Mouse (Mus musculus): Measurements from ENCODE around the gene Kat2b.
"Not testable (repeated sequence)": the region's sequence is repeated elsewhere in the genome, so short reads cannot be mapped to it uniquely, and the experiment has no call there.

Gene Kat2b

DNA sequence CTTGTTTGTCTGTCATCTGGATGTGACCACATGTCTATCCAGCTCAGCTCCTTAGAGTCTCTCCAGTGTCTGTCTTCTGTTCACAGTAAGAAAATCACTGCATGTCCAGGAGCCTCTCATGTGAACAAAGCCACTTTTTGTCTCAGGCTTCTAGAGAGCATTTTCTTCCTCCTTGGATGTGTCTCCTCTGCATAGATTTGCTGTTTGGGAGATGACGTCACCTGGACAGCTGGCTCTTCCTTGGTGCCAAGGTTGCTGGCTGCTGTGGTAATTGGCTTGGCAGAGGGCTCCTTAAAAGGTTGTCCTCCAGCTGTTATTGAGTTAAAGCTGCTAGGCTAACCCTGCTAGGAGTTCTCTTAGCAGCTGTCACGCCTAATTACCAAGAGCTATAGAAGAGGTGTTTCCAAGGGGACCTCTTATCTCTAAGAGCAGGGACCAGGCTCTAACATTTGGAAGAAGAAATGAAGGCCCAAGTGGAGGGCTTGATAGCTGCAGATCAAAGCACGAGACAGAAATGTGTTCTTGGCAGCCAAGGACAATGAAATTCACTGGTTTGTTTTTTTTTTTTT lies 29.7 kb downstream of the Kat2b start:
- no peak for DNase-seq (ENCODE audit: low read depth in 1 of 2, low spot score in 2 of 2)

DNA sequence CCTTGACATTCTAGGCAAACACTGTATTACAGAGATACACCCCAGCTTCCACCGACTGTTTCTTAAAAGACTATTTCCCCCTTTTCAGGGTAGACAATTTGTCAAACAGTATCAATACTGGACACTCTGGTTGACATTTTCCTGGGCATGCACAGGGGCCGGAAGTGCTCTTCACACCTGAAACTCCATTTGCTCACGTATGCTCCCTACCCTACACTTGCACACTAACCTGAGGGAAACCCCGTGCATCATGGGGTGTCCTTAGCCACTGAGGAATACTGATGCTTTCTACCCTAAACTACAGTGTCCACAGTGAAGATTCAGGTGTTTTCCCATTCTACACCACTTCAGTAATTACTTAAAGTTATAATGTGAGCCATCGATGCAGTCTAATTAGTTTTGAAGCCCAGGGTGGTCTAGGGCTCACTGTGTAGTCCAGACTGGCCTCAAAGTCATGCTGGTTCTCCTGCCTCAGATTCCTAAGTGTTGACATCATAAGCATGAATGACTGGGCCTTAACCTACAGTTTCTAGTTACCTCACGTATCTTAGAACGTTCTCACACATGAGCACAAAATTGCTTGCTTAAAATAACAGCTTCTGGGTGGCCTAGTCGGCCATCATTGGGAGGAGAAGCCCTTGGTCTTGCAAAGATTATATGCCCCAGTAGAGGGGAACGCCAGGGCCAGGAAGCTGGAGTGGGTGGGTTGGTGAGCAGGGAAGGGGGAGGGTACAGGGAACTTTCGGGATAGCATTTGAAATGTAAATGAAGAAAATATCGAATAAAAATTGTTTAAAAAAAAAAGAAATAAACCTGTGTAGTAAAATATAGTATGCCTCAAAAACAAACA lies 30.5 kb downstream of the Kat2b start:
- no peak for DNase-seq (ENCODE audit: low read depth in 1 of 2, low spot score in 2 of 2)

DNA sequence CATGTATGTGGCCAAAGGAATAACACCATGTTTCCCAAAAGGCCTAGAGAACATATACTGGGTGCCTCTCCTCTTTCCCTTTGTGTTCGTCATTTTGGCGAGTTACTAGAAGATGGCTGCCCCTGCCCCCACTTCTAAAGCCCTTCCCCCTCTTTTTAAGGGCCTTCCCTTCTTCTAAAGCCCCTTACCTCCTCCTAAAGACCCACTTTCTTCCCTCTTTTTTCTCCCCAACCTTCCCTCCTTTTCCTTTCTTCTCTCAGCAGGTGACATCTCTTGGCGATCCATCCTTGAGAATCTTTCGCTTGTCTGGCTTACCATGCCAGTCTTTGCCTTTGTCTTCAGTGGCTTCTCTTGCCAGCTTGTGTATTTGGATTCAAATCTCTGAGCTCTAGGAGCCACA lies 31.9 kb downstream of the Kat2b start:
- DNase-seq (ENCODE audit: low read depth in 1 of 2, low spot score in 2 of 2) = no peak

DNA sequence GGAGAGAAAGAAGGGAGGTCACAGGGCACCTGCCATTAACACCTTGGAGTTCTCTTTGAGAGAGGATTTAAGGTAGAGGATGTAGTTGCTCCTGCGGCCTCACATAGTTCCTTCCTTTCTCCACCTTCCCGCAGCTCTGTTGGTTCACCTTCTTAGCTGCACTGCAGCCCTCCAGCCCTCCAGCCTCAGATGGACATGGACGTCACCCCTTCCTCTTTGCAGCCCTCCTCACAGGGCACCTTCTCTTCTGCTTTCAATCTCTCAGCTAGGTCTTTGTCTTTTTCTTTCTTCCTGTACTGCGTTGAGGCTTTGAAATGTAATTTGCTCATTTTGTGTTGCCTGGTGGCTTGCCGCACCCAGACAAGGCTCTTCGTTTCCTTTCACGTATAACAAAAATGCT lies 36.6 kb downstream of the Kat2b start:
- not testable (repeated sequence) for DNase-seq (ENCODE audit: low read depth in 1 of 2, low spot score in 2 of 2)

DNA sequence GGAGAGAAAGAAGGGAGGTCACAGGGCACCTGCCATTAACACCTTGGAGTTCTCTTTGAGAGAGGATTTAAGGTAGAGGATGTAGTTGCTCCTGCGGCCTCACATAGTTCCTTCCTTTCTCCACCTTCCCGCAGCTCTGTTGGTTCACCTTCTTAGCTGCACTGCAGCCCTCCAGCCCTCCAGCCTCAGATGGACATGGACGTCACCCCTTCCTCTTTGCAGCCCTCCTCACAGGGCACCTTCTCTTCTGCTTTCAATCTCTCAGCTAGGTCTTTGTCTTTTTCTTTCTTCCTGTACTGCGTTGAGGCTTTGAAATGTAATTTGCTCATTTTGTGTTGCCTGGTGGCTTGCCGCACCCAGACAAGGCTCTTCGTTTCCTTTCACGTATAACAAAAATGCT lies 39.4 kb downstream of the Kat2b start:
- DNase-seq (ENCODE audit: low read depth in 1 of 2, low spot score in 2 of 2) = not testable (repeated sequence)

DNA sequence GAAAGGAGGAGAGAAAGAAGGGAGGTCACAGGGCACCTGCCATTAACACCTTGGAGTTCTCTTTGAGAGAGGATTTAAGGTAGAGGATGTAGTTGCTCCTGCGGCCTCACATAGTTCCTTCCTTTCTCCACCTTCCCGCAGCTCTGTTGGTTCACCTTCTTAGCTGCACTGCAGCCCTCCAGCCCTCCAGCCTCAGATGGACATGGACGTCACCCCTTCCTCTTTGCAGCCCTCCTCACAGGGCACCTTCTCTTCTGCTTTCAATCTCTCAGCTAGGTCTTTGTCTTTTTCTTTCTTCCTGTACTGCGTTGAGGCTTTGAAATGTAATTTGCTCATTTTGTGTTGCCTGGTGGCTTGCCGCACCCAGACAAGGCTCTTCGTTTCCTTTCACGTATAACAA lies 42.3 kb downstream of the Kat2b start:
- DNase-seq (ENCODE audit: low read depth in 1 of 2, low spot score in 2 of 2) = not testable (repeated sequence)

DNA sequence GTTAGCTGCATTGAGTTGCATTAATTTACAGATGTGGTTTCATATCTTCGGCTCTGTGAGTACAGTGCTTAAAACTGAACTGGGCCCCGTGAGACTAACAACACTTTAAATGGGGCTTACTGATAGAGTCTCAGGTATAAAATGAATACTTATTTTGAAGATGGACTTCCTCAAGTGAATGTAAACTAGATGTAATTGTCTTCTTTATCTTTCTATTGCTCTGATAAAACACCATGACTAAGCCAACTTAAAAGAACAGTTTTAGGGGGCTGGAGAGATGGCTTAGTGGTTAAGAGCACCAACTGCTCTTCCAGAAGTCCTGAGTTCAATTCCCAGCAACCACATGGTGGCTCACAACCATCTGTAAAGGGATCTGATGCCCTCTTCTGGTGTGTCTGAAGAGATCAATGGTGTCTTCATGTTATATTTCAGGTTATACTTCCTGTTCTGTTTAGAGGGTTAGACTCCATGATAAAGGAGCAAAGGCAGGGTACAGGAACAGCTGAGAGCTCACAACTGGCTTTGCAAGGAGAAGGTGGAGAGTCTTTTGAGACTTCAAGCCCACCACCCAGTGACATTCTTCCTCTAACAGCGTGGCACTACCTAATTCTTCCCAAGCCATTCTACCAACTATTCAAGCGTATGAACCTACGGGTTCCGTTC lies 50.8 kb downstream of the Kat2b start:
- DNase-seq (ENCODE audit: low read depth in 1 of 2, low spot score in 2 of 2) = no peak

DNA sequence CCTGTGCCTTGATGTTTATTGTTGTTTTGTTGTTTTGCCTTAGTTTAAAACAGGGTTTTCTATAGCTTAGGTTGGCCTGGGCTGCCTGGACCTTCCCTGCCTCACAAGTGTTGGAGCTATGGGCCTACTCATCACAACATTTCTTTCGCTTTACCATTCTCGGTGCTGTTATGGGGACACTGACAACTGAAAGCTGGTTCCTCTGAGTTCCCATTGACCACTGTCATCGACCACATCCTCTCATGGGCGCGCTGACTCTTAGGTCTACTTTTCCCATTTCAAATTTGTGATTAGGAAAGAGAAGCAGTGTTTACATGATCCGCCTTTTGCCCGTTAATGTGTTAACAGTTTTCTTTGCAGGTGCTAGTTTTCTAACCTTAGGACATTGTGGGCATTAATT lies 51.7 kb downstream of the Kat2b start:
- no peak for DNase-seq (ENCODE audit: low read depth in 1 of 2, low spot score in 2 of 2)

DNA sequence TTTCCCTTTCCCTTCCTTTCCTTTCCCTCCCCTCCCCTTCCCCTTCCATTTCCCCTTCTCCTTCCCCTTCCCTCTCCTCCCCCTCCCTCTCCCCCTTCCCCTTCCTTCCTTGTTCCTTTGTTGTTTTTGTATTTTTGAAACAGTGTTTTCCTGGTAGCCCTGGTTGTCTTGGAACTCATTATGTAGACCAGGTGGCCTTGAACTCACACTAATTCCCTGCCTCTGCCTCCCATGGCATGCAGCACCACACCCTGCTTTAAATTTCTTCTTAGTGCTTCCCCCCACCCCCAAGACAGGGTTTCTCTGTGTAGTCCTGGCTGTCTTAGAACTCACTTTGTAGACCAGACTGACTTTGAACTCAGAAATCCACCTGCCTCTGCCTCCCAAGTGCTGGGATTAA lies 52.7 kb downstream of the Kat2b start:
- no peak for DNase-seq (ENCODE audit: low read depth in 1 of 2, low spot score in 2 of 2)

DNA sequence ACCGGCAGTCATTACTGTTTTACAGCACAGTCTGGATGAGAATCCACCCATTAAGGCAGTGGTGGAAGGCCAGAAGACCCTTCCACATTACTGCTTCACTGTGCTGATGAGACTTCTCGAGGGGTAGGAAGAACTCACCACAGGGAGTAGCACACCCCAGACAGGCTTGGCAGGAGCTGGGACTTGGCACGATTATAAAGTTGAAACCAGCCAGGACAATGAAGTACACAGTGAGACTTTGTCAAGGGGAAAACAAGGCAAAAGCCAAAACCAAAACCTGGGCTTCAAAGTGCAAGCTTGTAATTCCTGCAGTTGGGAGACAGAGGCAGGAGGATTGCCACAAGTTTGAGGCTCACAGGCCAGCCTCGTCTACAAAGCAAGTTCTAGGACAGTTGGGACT lies 54.0 kb downstream of the Kat2b start:
- DNase-seq (ENCODE audit: low read depth in 1 of 2, low spot score in 2 of 2) = no peak

DNA sequence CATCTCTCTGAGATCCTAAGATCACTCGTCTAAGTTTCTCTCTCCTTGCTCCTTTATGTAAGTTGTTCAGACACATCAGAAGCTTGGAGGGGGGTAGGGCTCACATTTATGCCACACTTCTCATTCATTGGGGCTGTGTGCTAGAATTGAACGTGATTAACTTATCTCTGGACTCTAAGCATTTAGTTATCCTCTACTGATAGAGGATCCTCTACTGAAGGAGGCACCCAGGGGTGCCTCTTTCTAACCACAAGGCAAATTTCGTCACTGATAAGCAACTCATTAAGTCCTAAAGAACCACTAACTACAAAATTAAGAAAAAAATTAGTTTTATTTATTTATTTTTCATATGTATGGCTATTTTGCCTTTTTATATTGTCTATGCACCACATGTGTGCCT lies 55.5 kb downstream of the Kat2b start:
- no peak for DNase-seq (ENCODE audit: low read depth in 1 of 2, low spot score in 2 of 2)

DNA sequence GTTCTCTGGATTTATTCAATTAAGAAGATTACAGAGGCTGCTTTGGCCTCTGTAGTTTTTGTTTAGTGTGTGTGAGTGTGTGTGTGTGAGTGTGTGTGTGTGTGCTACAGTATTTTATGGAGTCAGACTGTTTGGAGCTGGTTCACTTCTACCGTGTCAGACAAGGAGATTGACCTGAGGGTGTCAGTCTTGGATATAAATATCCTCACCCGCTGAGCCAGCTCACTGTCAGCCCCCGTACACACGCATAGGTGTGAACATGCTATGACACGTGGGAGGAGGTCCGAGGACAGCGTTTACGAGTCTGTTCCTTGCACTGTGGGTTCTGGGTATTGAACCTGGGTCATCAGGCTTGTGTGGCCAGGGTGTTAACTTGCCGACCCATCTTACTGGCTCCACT lies 57.1 kb downstream of the Kat2b start:
- no peak for DNase-seq (ENCODE audit: low read depth in 1 of 2, low spot score in 2 of 2)

DNA sequence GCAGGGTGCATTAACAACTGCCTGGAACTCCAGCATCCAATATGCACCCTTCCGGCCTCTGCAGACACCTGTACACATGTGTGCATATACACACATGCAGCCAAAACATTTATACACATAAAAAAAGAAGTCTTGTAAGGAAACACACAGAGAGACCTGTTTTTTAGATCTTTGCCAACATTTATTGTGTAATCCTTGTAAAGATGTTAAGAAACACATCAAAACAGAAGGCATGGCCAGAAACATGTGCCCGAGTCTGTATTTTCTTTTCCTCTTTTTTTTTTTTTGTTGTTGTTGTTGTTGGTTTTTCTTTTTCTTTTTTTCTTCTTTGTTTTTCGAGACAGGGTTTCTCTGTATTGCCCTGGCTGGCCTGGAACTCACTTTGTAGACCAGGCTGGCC lies 59.5 kb downstream of the Kat2b start:
- no peak for DNase-seq (ENCODE audit: low read depth in 1 of 2, low spot score in 2 of 2)

DNA sequence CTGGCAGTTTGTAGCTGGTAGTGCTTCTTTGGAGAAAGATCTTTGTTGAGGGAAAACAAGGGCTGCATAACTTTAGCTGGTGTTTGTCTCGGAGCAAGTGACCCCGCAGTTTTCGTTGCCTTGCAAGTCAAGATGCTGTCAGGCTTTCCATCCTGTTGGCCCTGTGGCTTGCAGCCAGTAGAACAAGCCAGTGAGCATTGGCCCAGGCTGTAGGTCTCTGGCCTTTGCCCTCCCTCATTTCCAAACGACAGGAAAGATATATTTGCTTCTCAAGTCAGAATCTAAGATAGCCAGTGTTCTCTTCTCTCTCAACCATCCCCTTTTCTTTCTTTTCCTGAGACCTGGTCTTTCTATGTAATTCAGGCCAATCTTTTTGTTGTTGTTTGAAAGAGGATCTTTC lies 60.8 kb downstream of the Kat2b start:
- no peak for DNase-seq (ENCODE audit: low read depth in 1 of 2, low spot score in 2 of 2)

DNA sequence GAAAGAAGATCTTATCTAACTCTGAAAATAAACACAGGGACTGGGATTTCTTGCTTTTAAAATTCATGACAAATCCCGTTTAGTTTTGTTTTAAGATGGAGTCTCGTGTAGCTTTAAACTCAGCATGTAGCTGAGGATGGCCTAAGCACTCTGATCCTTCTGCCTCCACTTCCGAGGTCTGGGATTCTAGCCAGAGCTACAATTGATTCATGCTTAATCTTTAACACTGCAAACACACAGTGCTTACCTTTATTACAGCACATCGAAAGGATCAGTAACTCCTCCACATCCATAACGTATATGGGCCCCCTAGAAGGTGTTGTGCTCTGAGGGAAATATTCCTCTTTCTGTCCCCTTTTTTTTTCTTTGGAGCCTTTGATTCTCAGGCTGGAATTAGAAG lies 61.5 kb downstream of the Kat2b start:
- DNase-seq (ENCODE audit: low read depth in 1 of 2, low spot score in 2 of 2) = no peak

DNA sequence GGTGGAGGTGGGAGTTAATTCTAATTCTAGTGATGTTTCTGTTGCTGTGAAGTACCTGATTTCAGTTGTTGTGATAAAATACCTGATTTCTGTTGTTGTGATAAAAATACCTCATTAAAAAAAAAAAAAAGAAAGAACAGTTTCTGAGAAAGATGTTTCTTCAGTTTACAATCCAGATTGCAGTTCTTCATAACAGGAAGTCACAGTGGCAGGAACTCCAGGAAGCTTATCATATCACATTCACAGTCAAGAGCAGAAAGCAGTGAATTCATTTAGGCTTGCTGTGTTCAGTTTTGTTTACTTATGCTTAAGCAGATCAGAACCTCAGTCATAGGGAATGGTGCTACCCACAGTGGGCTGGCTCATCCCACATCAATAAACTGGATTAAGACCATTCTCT lies 64.7 kb downstream of the Kat2b start:
- no peak for DNase-seq (ENCODE audit: low read depth in 1 of 2, low spot score in 2 of 2)

DNA sequence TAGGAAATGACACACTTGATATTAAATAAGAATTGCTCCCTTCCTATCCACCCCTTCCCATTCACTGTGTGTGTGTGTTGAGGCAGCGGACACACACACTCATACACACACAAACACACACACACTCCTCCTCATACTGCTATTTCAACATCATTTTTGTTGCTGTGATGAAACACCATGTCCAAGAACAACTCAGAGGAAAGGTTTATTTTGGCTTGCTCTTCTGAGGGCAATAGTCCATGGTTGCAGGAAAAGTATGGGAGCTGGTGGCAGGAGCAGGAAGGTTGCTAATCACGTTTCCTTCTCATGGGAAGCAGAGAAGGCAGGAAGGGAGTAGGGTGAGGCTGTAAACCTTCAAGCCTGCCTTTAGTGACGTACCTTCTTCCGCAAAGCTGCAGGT lies 76.7 kb downstream of the Kat2b start:
- no peak for DNase-seq (ENCODE audit: low read depth in 1 of 2, low spot score in 2 of 2)

DNA sequence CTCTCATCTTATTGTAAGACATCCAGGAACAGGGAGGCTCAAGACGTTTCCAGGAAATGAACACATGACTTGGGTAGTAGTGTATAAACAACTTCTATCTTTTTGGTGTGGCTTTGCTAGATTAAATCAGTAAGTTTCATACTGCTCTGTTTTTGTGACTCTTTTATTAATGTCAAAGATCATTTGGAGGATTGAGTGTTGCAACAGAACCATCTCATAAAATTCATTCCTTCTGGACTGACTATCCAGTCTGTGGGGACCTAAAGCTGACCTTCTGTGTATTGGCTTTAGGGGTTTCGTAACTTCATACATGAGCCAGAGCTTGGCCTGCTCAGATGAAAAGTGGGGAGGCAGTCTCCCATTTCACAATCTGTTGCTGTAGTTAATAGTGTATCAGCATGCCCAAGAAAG lies 83.6 kb downstream of the Kat2b start:
- DNase-seq (ENCODE audit: low read depth in 1 of 2, low spot score in 2 of 2) = no peak

DNA sequence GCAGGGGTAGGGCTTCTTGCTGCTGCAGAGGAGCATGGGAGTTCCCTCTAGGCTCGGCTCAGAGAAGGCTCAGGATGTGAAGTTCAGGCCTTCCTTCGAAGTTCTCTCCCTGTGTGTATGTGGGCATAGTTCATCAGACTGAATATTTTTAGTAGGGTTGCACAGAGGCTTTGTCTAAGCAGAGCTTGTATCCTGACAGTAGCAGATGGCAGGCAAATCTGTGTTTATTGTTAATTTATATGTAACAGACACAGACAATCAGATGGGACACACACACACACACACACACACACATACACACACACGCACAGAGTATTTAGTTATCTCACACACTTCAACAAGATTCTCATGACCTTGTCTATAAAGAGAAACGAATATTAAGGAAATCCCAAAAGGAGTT lies 87.9 kb downstream of the Kat2b start:
- DNase-seq (ENCODE audit: low read depth in 1 of 2, low spot score in 2 of 2) = no peak

DNA sequence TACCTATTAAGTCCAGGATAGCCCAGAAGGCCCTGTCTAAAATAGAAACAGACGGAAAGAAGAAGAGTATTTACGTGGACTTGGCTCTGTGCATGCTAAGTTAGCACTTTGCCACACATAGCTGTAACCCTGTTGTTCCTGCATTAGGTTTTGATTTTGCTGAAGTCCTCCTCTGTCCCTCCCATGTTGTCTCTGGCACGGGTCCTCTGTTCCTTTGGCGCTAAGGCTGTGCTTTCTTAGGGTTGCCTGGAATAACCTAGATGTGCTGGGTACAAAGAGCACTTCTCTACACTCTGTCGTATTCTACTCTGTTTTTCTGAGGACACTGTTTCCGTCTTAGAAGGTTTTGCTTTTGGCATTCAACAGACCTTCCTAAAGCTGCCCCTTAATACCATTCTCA lies 88.4 kb downstream of the Kat2b start:
- no peak for DNase-seq (ENCODE audit: low read depth in 1 of 2, low spot score in 2 of 2)

DNA sequence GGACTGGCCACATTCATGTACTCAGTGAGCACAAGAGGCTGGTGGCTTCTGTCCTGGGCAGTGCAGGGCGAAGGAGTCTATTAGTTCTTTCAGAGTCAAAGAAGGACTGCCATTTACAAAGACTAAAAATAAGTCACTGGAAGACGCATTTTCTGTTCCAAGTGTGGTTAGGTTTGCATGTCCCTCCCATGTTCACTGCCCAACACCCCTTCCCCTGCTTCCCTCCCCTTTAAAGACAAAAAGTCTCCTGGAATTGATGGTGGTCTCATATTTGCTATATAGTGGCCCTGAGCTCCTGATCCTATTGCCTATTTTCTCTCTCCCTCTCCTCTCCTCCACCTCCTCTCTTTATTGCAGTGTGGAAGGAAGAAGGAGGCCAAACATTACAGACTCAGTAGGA lies 89.3 kb downstream of the Kat2b start:
- no peak for DNase-seq (ENCODE audit: low read depth in 1 of 2, low spot score in 2 of 2)

DNA sequence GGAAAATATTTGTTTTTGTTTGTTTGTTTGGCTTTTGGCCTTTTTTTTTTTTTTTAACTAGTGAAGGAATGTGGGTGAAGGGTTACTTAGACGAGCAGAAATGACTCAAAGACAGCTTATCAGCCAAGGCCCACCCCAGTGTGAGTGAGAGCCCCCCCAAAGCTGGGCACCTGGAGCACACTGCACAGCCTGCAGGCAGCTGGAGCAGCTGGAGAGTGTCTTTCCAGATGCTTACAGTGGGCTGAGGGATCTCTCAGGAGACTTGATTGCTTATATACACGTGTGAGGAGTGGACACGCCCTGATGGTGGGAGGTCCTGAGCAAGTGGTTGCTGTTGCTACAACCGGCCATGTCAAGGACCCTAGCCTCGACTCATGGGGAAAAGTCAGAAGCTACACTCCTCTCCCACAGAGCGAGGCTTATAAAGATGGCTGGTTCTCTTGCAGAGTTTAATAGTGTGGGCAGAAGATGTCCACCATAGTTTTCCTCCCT lies 89.8 kb downstream of the Kat2b start:
- DNase-seq (ENCODE audit: low read depth in 1 of 2, low spot score in 2 of 2) = no peak

All from monocyte, adult 2 months (primary cell).